Mouse (Mus musculus): ENCODE measurements at regions not wholly inside any gene's neighbourhood (a gene's known extent, or its start where the extent isn't known, plus 50 kb on each side); places are given as distances from the start of the nearest gene placed in this dataset.

DNA sequence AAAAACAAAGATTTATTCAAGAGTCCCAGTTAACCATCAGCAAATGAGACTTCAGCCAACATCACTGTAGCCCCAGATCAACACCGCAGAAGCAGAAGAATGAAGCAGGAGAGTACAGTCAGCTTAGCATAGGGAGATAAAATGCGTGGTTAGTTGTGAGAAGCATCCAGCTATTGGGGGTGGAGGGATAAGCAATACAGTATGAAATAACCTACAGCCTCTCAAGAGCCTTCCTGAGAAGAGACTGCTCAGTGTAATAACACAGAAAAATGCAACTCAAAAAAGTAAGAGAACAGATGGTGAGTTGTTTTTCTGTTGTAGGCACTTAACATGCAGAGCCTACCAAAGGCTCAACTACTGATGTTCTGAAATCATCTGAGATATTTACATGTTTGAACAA is 128.2 kb downstream of the Lrrn1 start:
- TF ChIP-seq USF1 (IDR thresholded peaks at IDR 0.05; ENCODE audit: low read depth) (no peak), POLR2AphosphoS2 (IDR thresholded peaks at IDR 0.05; ENCODE audit: insufficient read length, low read depth) (no peak), POLR2A (IDR thresholded peaks at IDR 0.05; ENCODE audit: insufficient read length, low read depth) (no peak), MAX (IDR thresholded peaks at IDR 0.05; ENCODE audit: low read depth) (no peak), MYOG (IDR thresholded peaks at IDR 0.05; ENCODE audit: control insufficient read depth in 1 of 3, insufficient read depth in 1 of 3, insufficient read length in 2 of 3, low read depth in 2 of 3) (no peak), TCF12 (IDR thresholded peaks at IDR 0.05; ENCODE audit: insufficient read depth, poor library complexity, severe bottlenecking) (no peak), CEBPB (IDR thresholded peaks at IDR 0.05; ENCODE audit: insufficient read depth, poor library complexity, severe bottlenecking) (no peak), E2F4 (IDR thresholded peaks at IDR 0.05; ENCODE audit: insufficient read depth) (no peak), TCF3 (IDR thresholded peaks at IDR 0.05; ENCODE audit: insufficient read length, low read depth) (no peak), MYOD1 (IDR thresholded peaks at IDR 0.05; ENCODE audit: control insufficient read depth in 1 of 3, insufficient read length in 2 of 3, low read depth in 2 of 3) (no peak), REST (IDR thresholded peaks at IDR 0.05; ENCODE audit: insufficient read depth, insufficient read length) (no peak), SRF (IDR thresholded peaks at IDR 0.05; ENCODE audit: control insufficient read depth, insufficient read length, low read depth) (no peak)
